Mouse (Mus musculus) frontal cortex, postnatal 25 days (tissue): ENCODE measurements around the gene Klhl2.

Experiments
- DNase-seq, 2 experiments: peaks; one replicate each; pipeline ENCODE4 v3.0.0; 2022; ENCODE audit warnings: low spot score in 2 of 2

Klhl2 gene

DNA sequence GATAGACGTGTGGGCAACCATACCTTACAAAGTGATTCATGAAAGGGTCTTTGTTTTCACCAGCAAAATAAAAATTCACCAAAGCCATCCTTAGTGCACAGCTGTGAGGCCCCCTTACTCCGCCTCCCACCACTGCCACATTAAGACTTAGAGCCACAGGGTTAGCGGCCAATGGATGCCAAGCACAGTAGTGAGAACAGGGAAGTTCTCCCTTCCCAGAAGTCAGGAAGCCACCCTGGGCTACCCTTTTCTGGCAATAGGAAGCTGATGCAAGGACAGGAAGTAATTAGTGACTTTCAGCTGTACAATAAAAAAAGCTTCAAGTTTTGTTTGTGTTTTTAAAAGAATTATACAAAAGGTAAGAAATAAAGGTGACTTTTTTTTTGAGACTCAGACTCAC lies 18.2 kb downstream of the Klhl2 start:
- no peak for DNase-seq

DNA sequence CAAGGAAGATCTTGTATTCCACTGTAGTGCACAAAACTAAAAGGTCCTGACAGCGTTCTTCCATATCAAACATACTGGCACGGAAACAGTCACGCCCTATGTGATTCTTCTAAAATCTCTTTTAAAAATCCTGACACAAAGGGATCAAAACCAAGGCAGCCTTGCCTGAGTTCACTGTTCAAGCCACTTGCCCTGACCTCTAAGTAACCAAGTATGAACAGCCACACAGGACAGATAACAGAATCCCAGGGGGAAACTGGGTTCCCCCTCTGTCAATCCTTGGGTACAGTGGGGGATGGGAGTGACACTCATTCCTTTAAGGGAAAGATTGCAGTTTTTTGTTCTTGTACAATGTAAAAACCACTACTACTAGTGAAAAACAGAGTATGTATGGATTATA lies 19.9 kb downstream of the Klhl2 start:
- DNase-seq, result no peak

DNA sequence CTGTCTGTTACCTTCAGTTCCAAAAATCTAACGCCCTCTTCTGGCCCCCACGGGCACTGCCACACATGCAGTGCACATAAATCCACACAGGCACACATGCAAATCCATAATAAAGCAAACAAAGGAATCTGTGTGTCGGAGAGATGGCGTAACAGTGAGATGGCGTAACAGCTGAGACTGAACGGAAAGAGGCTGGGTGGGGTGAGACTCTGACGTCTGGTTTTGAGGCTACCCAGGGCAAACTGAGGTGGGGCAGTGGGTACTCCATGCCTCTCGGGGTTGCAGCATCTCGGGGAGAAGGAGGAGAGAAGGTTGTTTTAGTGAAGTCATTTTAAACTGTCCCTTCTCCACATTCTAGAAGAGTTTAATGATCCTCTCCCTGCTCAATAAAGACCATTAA lies 20.4 kb downstream of the Klhl2 start:
- DNase-seq, result no peak

DNA sequence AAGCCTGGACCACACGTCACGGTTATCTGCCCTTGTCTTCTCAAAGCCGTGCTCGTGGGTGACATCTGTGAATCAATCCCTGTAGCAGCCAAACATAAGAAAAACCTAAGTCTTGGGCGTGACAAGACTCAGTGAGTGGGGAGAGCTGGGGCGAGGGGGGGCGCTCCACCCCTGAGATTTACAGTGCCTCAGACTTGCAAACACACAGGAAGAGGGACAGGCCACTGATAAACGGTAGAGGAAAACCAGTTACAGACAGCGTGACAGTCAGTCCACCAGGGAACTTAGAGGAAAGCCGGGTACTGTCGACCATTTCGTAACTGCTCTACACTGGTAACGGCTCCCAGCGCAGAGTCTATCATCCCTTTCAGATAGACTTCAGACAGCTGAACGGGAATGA lies 21.4 kb downstream of the Klhl2 start:
- DNase-seq, result no peak

DNA sequence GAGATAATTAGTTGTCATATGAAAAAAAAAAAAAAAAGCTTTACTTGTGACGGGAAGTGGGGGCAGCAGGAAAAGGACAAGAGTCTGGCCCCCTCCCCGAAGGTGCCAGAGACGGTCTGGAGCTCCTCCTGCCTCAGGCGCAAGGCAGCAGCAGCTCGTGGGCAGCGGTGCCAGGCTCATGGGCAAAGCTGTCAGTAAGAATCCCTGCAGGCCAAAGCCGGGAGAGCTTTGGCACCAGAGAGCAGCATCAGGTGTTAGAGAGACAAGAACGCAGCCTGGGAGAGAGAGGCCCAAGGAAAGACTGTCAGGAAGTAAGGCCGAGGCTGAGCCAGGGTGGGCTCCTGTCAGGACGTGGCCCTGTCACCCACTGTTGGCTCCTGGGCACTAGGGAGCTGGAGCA lies 22.5 kb downstream of the Klhl2 start:
- DNase-seq, result no peak

DNA sequence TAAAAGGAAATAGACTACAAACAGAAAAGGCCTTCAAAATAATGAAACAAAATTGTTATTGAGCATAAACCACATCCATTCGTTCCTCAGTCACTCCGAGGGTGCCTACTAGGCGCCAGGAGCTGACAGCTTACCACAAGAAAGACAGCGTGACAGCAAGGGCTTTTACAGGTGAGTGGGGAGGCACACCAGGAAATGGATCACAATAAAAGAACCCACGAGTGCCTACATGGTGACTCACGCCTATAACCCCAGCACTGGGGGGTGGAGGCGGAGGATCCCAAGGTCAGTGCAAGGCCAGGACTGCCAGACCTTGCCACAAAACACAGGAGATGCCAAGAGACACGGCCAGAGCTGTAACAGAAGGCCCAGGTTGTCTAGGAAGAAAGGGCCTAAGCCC lies 23.4 kb downstream of the Klhl2 start:
- no peak for DNase-seq

DNA sequence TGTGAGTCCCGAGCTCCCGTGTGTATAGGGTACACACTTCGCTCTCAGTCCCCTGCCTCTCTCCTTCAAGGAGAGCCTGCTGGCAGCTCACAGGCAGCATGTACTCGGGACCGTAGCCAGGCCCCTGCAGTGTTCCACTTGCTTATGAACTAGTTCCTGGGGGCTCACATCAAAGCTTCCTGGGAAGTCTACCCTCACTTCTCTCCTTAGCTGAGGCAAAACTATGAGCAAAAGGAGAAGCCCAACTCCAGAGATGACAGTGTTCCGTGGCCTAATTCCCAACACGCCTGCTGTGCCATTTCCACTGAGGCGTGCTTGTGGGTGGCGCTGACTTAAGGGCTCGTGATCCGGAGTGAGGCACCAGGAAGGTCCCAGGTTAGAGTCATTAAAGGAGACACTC lies 25.9 kb downstream of the Klhl2 start:
- DNase-seq, result no peak

DNA sequence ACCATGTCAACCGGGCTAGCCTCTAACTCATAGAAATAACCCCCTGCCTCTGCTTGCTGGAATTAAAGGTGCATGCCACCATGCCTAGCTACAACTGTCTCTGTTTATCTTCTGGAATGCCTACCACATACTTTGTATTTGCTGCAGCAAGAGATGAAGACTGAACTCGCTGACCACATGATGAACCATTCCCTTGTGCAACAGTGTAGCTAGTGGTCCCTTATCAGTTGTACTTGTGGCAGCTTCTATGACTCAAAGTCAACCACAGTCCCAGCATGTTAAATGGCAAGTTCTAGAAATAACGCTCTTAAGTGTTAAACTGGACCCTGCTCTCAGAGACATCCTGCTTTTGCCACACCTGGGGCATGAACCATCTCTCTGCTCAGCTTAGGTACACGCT lies 28.9 kb downstream of the Klhl2 start:
- no peak for DNase-seq

DNA sequence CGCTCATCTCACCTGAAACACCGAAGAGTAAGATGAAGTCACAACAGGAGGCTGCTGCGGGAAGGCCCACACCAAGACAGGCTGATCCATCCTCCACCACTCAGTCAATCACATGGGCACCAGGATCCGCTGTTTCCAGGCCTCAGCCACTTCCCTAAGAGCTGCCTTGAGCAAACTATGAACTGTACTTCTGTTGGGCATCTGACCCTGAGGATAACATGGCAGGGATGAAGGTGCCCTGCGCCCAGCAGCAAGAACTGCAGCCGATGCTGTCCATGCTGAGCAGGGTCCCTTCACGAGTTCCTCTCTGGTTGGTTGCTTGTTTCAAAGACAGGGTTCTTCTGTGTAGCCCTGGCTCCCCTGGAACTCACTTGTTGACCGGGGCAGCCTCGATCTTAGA lies 38.0 kb downstream of the Klhl2 start:
- no peak for DNase-seq

DNA sequence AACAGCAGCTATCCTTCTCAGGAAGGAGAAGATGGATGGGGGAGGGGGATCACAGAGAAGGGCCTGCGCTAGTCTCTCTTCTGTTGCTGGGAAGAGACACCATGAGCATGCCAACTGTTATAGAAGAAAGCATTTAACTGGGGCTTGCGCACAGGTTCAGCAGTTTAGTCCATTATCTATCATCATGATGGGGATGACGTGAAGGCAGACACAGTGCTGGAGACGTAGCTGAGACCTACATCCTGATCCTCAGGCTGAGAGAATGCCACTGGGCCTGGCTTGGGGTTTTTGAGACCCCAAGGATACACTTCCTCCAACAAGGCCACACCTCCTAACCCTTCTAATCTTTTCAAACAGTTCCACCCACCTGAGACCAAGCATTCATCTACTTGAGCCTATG lies 38.7 kb downstream of the Klhl2 start:
- no peak for DNase-seq

DNA sequence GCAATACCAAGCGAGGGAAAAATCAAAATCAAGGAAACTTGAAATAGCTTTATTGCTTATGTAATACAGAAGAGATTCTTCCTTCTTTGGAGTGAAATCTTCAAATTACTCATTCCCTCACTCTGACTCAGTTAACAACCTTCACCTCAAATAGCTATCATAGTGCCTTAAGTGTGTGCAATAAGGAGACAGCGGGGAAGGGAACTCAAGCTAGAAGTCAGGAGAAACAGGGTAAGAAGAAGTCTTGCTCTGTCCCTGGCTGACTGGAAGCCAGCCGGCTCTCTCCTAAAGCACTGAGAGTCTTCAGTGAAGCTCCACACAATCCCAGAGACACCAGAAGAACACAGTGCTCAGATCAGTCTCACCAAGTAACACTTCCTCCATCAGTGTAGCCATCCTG lies 43.3 kb downstream of the Klhl2 start:
- DNase-seq, result no peak

DNA sequence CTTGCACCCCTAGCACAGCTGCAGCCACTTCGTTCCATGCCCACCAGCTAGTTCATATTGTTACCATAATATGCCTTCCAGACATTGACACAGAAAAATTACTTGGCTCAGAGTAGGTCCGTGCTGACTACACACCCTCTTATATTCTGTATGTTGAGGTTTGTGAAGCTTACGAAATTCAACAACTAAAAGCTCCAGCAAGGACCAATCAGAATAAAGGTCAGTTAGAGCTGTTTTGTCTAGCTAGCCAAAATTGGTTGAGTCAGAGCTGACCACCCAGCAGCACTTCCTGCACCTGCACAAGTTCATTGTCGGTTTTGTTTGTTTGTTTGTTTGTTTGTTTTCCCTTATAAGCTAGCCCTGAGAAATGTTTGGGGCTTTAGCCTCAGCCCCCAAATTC lies 44.8 kb downstream of the Klhl2 start:
- no peak for DNase-seq

DNA sequence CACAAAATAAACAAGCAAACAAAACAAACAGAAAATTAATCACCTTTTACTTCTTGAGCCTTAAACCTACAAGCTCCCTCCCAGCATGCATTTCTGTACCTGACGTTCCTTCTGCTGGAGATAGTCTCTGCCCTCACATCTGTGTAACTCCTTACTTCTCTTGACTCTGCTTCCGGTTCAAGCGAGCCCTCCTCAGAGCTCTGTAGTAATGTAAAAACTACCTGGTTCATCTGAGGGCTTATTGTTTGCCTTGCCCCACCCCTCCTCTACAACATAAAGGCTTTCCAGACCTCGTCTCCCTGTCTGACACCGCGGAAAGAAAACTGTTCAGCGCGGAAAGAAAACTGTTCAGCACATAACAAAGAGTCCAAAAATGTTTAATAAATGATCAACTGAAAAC lies 50.5 kb downstream of the Klhl2 start:
- no peak for DNase-seq

DNA sequence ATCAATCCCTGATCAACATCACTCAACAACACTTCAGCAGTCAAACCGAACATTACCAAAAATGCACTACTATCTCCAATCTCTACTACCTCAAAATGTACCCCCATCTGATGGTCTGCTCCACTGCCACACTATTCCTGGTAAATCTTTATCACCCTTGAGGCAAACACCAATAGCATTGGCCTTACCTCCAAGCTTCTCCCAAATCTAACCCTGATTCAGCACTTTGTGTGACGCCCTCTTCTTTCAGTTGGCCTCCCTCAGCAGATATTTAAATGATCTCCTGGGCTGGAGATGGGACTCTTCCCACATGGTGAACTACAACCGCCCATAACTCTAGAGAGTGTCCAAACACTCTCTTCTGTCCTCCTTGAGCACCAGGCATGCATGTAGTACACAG lies 51.3 kb downstream of the Klhl2 start:
- DNase-seq, result no peak

DNA sequence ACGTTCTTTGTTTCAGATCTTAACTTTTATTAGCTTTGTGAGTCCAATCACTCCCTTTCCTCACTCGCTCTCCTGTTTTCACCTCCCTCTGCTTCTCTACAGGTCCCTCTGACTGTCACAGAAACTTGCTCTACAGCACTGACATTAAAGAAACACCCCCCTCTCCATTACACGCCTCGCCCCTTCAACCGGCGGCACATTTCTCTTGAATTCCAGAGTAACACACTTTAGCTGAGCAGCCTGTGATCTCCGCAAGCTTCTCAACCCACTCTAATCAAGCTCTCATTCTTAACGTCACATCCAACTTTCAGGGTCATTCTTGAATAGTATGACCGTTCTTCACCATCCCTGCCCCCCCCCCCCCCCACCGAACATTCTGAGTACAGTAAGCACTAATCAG lies 52.1 kb downstream of the Klhl2 start:
- DNase-seq, result no peak

DNA sequence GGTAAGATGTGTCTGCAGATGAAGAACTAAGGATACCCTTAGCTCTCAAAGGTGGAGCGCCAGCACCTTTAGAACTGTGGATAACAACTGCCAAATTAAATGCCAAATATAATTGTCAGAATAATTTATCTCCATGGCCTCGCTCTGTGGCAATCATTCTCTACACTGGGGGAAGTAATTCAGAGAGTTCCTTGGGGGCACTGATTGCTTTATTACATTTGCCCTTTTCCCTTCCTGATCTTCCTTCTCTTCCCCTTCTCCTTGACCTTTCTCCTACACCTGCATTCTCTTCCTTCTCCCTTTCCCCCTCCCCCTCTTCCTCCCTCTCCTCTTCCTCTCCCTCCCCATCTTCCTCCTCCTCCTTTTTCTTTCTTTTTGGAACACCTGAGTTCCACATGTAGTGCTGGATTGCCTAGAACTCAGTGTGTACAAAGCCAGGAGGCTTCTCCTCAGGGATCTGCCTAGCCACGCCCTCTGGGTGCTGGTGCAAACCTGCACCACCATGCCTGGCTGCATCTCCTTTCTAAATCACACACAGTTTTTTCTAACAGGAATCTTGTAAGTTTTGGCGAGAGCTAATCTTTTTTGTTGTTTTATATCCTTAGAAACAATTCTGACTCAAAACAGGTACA lies 58.5 kb downstream of the Klhl2 start:
- no peak for DNase-seq

DNA sequence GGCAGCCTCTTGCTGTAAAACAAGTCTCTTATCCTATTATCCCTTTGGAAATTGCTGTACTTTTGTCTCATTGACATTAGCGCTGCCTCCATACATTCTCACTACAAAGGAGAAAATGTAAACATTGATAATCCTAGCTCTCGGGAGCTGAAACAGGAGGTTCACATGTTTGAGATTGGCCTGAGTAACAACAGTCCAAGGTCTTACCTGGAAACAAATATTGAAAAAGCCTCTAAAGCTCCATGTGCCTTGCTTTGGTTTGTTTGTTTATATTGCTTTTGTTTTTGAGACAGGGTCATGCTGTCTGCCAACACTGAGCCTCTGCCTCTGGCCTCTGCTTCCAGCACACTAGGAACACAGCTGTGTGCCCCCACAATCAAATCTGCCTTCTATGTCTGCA lies 59.4 kb downstream of the Klhl2 start:
- DNase-seq, result no peak

DNA sequence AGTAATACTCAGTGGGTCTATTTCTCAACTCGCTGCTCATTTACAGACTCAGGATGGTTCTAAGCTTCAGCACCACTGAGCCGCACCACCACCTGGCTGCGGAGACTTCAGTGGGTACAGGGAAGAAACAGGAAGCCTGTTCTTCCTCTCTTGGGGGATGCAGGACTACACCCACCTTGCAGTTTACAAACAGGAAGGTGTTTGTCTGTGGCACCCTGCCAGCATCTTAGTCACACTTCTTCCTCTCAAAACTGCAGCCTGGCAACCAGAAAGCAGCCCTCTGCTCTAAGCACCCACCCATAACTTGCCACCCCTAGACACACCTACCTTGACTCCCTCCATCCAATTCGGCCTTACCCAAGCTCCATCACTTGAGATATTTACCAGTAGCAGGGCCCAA lies 61.1 kb downstream of the Klhl2 start:
- peak in 1 of 2 experiments; percentile 36 for DNase-seq

DNA sequence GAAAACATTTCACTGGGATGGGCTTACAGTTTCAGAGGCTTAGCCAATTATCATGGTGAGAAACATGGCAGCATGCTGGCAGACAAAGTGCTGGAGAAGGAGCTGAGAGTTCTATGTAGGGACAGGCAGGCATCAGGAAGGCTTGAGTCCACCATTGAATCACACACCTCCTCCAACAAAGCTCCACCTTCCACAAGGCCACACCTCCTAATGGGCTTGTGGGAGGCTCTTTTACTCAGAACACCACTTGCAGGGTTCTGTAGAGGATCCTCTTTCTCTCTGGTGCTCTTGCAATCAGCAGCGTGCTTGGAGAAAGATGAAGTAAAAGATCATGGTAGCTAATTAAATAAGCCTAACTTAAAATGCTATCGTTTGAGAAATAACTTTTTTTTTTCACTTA lies 63.0 kb downstream of the Klhl2 start:
- no peak for DNase-seq

DNA sequence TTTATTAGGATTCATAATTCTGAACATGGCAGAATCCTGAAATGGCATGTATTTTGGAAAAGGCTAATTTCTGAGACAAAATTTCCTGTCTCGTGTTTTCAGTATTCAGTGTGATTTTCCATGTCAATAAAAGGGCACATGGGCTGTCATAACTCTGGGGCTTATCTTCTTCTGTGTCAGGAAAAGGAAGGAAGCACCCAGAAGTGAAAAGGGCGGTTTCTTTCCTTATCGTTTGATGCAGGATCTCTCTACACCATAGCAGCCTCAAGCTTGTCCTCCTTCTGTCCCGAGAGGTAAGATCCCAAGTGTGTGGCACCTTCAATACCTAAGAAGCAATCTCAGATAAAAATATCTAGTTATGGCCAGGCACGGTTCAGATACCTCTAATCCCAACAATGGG lies 65.6 kb downstream of the Klhl2 start:
- no peak for DNase-seq

DNA sequence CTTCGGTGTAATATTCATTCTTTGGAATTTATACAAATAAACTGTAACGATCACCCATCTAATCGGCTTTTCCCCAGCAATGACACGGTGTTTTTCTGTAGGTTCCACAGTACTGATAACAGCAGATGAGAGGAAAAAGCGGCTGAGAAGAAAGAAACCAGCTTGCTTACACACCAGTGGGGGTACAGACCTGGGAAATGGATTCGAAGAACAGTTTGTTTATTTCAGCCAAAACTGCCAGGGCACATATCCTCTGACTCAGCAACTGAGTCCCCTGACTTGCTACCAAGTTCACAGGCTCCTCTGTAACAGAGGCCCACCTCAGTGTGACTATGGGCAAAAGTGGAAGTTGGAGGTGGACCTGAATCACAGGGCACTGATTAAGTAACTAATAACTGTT lies 67.9 kb downstream of the Klhl2 start:
- no peak for DNase-seq

DNA sequence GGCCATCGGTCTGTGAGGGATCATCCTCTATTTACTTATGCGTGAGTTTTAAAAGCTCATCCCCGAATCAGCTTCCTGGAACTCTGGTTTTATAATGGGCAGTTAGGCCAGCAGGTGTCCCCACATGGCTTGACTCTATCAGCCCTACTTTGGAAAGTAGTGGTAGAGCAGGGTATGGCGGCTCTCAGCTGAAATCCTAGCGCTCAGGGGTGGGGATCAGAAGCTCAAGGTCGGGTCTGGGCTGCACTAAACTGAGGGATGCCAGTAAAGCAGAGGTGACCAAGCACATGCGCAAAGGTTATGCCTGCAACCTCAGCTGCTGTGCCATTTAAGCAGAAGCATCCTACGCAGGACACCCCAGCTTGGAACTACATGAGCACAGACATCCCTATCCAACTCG lies 71.9 kb downstream of the Klhl2 start:
- no peak for DNase-seq

DNA sequence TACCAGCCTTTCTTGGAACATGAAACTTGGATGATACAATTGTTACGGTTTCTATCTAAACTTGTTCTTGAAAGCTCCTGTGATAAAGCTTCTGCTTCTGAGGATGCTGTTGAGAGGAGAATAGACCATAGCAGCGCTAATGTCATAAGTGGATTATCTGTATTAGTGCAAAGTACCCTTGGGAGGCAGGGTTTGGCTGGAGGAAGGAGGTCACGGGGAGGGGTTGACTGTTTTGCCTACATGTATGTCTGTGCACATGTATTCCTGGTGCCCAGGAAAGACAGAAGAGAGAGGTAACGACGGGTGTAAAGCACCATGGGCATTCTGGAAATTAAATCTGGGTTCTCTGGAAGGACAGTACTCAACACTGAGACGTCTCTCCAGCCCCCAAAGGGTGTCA lies 75.7 kb downstream of the Klhl2 start:
- no peak for DNase-seq

DNA sequence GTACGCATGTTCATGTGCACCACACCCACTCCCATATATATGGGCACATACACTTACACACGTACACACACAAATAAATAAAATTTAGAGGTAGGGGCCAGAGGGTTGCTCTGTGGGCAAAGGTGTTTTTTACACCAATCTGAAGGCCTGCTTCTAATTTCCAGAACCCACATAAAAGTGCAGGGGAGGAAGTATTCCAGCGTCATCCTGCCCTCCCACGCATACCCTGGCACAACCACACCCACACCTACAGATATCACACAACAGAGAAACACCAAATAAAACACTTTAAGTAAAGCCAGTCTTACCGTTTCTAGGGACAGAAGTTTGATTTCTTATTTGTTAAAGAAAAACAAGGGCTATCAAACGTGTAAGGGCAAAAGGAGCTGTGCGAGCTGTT lies 79.0 kb downstream of the Klhl2 start:
- DNase-seq, result no peak

DNA sequence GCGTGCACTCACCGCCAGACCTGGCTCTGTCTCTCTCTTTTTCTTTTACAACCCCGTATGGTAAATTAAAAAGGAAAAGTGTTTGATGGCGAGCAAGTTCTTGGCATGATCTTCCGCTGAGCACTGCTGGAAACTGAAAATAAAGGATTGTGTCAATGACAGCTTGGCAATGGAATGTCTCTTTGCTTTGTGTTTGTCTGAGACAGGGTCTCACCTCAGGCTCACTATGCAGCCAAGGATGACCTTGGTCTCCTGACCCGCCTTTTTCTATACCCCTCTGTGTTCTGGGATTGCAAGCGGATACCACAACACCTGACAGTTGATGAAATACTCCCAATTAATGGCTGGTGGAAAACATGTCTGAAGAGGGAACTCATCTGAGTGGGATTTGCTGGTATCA lies 80.2 kb downstream of the Klhl2 start:
- no peak for DNase-seq
